Mouse (Mus musculus): ENCODE measurements around the gene Twist2. TPM values are rescaled to one million over a fixed set of nuclear protein-coding genes. Genes with fewer than 3 reads are reported as not detected.

The Twist2 gene
- polyA plus RNA-seq, 1 experiment, result 0.15 TPM

- no peak for DNase-seq
- H3K4me1 ChIP-seq (ENCODE audit: control insufficient read depth, insufficient read depth, low read length), result no peaks in the 10 kb centered on the region
Observed at GRCm38 (mm10) chr1:91866001-91866400, 64.7 kb downstream of the Twist2 start.

GRCm38 (mm10) chr1:91871101-91871500 lies 69.8 kb downstream of the Twist2 start:
- H3K4me3 ChIP-seq (replicated peaks; ENCODE audit: insufficient read depth, low read depth, low read length), result no peak overlapping the region
- WGBS, result 79% methylated on average over 6 of the region's 6 CpGs
- no peak for TF ChIP-seq CTCF (IDR thresholded peaks at IDR 0.05; ENCODE audit: borderline replicate concordance, insufficient read depth, low read depth, low read length)
- no peak for TF ChIP-seq POLR2A (IDR thresholded peaks at IDR 0.05; ENCODE audit: borderline replicate concordance, insufficient read depth, low read length)

More at GRCm38 (mm10) chr1:91866001-91866400, 64.7 kb downstream of the Twist2 start:
- H3K27ac ChIP-seq (ENCODE audit: insufficient read depth, low read length), result no peak overlapping the region
- no peak overlapping the region for H3K4me3 ChIP-seq (replicated peaks; ENCODE audit: insufficient read depth, low read depth, low read length)
- TF ChIP-seq POLR2A (IDR thresholded peaks at IDR 0.05; ENCODE audit: borderline replicate concordance, insufficient read depth, low read length), result no peak
- TF ChIP-seq CTCF (IDR thresholded peaks at IDR 0.05; ENCODE audit: borderline replicate concordance, insufficient read depth, low read depth, low read length), result no peak
- 49% methylated on average over 2 of the region's 2 CpGs for WGBS
- H3K27me3 ChIP-seq (ENCODE audit: control insufficient read depth, insufficient read depth, low read length), result no peaks in the 10 kb centered on the region

GRCm38 (mm10) chr1:91872388-91873059 lies 71.3 kb downstream of the Twist2 start:
- Histone ChIP-seq H3K27me3 (ENCODE audit: control insufficient read depth, insufficient read depth, low read length) (no peaks in the 10 kb centered on the region), H3K27ac (ENCODE audit: insufficient read depth, low read length) (no peak overlapping the region), H3K4me1 (ENCODE audit: control insufficient read depth, insufficient read depth, low read length) (peaks cover 7% of the 10 kb centered on the region), H3K4me3 (replicated peaks; ENCODE audit: insufficient read depth, low read depth, low read length) (no peak overlapping the region)
- peak in 1 of 2 experiments; percentile 12 for DNase-seq
- no peak for TF ChIP-seq CTCF (IDR thresholded peaks at IDR 0.05; ENCODE audit: borderline replicate concordance, insufficient read depth, low read depth, low read length)
- no peak for TF ChIP-seq POLR2A (IDR thresholded peaks at IDR 0.05; ENCODE audit: borderline replicate concordance, insufficient read depth, low read length)
- WGBS, result 45% methylated on average over 8 of the region's 8 CpGs

More at GRCm38 (mm10) chr1:91871101-91871500, 69.8 kb downstream of the Twist2 start:
- peaks cover 7% of the 10 kb centered on the region for H3K4me1 ChIP-seq (ENCODE audit: control insufficient read depth, insufficient read depth, low read length)
- no peaks in the 10 kb centered on the region for H3K27me3 ChIP-seq (ENCODE audit: control insufficient read depth, insufficient read depth, low read length)
- no peak for DNase-seq
- H3K27ac ChIP-seq (ENCODE audit: insufficient read depth, low read length), result no peak overlapping the region

- Histone ChIP-seq H3K4me3 (replicated peaks; ENCODE audit: insufficient read depth, low read depth, low read length) (no peak overlapping the region), H3K4me1 (ENCODE audit: control insufficient read depth, insufficient read depth, low read length) (peaks cover 9% of the 10 kb centered on the region), H3K27me3 (ENCODE audit: control insufficient read depth, insufficient read depth, low read length) (no peaks in the 10 kb centered on the region), H3K27ac (ENCODE audit: insufficient read depth, low read length) (no peak overlapping the region)
- 67% methylated on average over 10 of the region's 10 CpGs for WGBS
- TF ChIP-seq CTCF (IDR thresholded peaks at IDR 0.05; ENCODE audit: borderline replicate concordance, insufficient read depth, low read depth, low read length) (no peak), POLR2A (IDR thresholded peaks at IDR 0.05; ENCODE audit: borderline replicate concordance, insufficient read depth, low read length) (no peak)
- DNase-seq, result no peak
Observed at GRCm38 (mm10) chr1:91873572-91874285, 72.5 kb downstream of the Twist2 start.

GRCm38 (mm10) chr1:91874633-91875032 lies 73.4 kb downstream of the Twist2 start:
- TF ChIP-seq POLR2A (IDR thresholded peaks at IDR 0.05; ENCODE audit: borderline replicate concordance, insufficient read depth, low read length) (no peak), CTCF (IDR thresholded peaks at IDR 0.05; ENCODE audit: borderline replicate concordance, insufficient read depth, low read depth, low read length) (peak; percentile 71)

GRCm38 (mm10) chr1:91875042-91875720 lies 73.9 kb downstream of the Twist2 start:
- peaks cover 10% of the 10 kb centered on the region for H3K4me1 ChIP-seq (ENCODE audit: control insufficient read depth, insufficient read depth, low read length)
- no peak overlapping the region for H3K27ac ChIP-seq (ENCODE audit: insufficient read depth, low read length)
- no peak for DNase-seq
- WGBS, result 82% methylated on average over 7 of the region's 7 CpGs
- no peak for TF ChIP-seq POLR2A (IDR thresholded peaks at IDR 0.05; ENCODE audit: borderline replicate concordance, insufficient read depth, low read length)
- no peak for TF ChIP-seq CTCF (IDR thresholded peaks at IDR 0.05; ENCODE audit: borderline replicate concordance, insufficient read depth, low read depth, low read length)
- H3K4me3 ChIP-seq (replicated peaks; ENCODE audit: insufficient read depth, low read depth, low read length), result no peak overlapping the region
- H3K27me3 ChIP-seq (ENCODE audit: control insufficient read depth, insufficient read depth, low read length), result no peaks in the 10 kb centered on the region

More at GRCm38 (mm10) chr1:91874633-91875032, 73.4 kb downstream of the Twist2 start:
- peak; percentile 42 to 61 for DNase-seq
- Histone ChIP-seq H3K27ac (ENCODE audit: insufficient read depth, low read length) (no peak overlapping the region), H3K27me3 (ENCODE audit: control insufficient read depth, insufficient read depth, low read length) (no peaks in the 10 kb centered on the region), H3K4me1 (ENCODE audit: control insufficient read depth, insufficient read depth, low read length) (peaks cover 10% of the 10 kb centered on the region), H3K4me3 (replicated peaks; ENCODE audit: insufficient read depth, low read depth, low read length) (no peak overlapping the region)
- WGBS, result 20% methylated on average over 2 of the region's 2 CpGs

GRCm38 (mm10) chr1:91878696-91879095 lies 77.4 kb downstream of the Twist2 start:
- no peak for TF ChIP-seq POLR2A (IDR thresholded peaks at IDR 0.05; ENCODE audit: borderline replicate concordance, insufficient read depth, low read length)
- no peak for TF ChIP-seq CTCF (IDR thresholded peaks at IDR 0.05; ENCODE audit: borderline replicate concordance, insufficient read depth, low read depth, low read length)
- no peak overlapping the region for H3K27ac ChIP-seq (ENCODE audit: insufficient read depth, low read length)

More at GRCm38 (mm10) chr1:91878696-91879095, 77.4 kb downstream of the Twist2 start:
- WGBS, result 36% methylated on average over 5 of the region's 5 CpGs
- Histone ChIP-seq H3K4me1 (ENCODE audit: control insufficient read depth, insufficient read depth, low read length) (peaks cover 3% of the 10 kb centered on the region; the same call in 1 of the 2 replicates), H3K27me3 (ENCODE audit: control insufficient read depth, insufficient read depth, low read length) (no peaks in the 10 kb centered on the region), H3K4me3 (replicated peaks; ENCODE audit: insufficient read depth, low read depth, low read length) (no peak overlapping the region)
- DNase-seq, result peak in 1 of 2 experiments; percentile 25
